Mouse (Mus musculus): ENCODE results near the gene Gm21440. TPM values are rescaled to one million over a fixed set of nuclear protein-coding genes. Genes with fewer than 3 reads are reported as not detected.
"Not testable (repeated sequence)": the region's sequence is repeated elsewhere in the genome, so short reads cannot be mapped to it uniquely, and the experiment has no call there.

Gm21440 gene
- not detected in 2 replicates for polyA plus RNA-seq (2016; fragmentation: Nextera tagmentation; extraction: Ambion mirVana)

DNA sequence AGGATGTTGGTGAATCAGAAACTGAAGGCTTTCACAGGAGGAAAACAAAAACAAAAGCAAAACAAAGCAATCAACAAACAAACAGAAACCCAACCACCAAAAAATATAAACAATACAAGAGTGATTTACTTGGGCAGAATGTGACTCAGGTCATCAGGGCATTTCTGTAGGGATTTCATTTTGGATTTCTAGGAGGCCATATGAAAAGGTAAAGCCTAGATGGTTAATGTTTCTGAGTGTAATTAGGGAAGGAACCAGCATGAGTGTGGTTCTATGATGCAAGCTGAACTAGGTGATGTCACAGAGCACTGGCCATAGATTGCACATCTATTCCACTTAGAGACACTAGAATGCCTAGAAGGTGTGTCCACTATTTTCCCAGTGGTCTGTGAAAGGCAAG lies at the start of gene Gm21440, which contains the start of gene Gm21454:
Gm21440 (plus strand) TSS at position 301 of the 400 bp plus-strand sequence.
Gm21454 (plus strand) TSS at position 352 of the 400 bp plus-strand sequence.
- H3K4me1 ChIP-seq; H3K27ac ChIP-seq (replicated peaks): not testable (repeated sequence)

DNA sequence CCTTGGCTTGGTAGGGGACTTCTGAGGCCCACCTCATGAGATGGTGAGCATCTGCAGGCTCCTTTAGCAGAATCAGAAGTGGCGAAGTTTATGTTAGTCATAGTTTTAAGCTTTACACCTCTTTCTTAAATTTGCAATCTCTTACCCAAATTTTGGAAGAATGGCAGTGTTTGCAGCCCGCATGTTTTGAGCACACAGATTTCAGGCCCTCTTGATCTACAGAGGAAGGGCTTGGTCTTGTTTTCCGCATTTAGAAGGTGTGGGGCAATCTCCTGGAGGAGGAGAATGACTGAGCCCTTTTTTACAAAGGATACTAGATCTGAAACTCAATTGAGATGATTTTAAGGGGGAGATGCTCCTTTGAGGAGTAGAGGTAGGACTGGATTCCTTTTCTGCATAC lies 28.4 kb upstream of the Gm21440 start, which contains the start of gene Gm21828:
Gm21828 (minus strand) TSS at position 101 of the 400 bp plus-strand sequence.
- H3K27me3 ChIP-seq; H3K9me3 ChIP-seq; H3K4me1 ChIP-seq; ATAC-seq (ENCODE audit: low FRiP score, low read depth); H3K4me3 ChIP-seq; H3K9ac ChIP-seq (replicated peaks); H3K4me2 ChIP-seq (replicated peaks); H3K36me3 ChIP-seq; H3K27ac ChIP-seq (replicated peaks): not testable (repeated sequence)
- WGBS = no CpG with 5 or more reads among the region's 3 CpGs

More for the DNA sequence above, at the start of gene Gm21440, which contains the start of gene Gm21454:
- ATAC-seq (ENCODE audit: low FRiP score, low read depth); H3K27me3 ChIP-seq; H3K36me3 ChIP-seq; H3K4me2 ChIP-seq (replicated peaks); H3K4me3 ChIP-seq; H3K9ac ChIP-seq (replicated peaks); H3K9me3 ChIP-seq: not testable (repeated sequence)

Other genes with a start within 250 kb of the Gm21440 start
- not detected in 2 replicates for gene Gm20807, start 209.5 kb upstream of the Gm21440 start, polyA plus RNA-seq (2016; fragmentation: Nextera tagmentation; extraction: Ambion mirVana)
- not detected in 2 replicates for gene Gm21891, start 118.9 kb upstream of the Gm21440 start, polyA plus RNA-seq (2016; fragmentation: Nextera tagmentation; extraction: Ambion mirVana)
- not detected in 2 replicates for gene Gm21425, start 90.4 kb upstream of the Gm21440 start, polyA plus RNA-seq (2016; fragmentation: Nextera tagmentation; extraction: Ambion mirVana)
- not detected in 2 replicates for gene Gm21828, start 28.5 kb upstream of the Gm21440 start, polyA plus RNA-seq (2016; fragmentation: Nextera tagmentation; extraction: Ambion mirVana)
- gene Gm21454, start 51 bp downstream of the Gm21440 start, polyA plus RNA-seq (2016; fragmentation: Nextera tagmentation; extraction: Ambion mirVana) = not detected in 2 replicates
- not detected in 2 replicates for gene Gm21725, start 96.7 kb downstream of the Gm21440 start, polyA plus RNA-seq (2016; fragmentation: Nextera tagmentation; extraction: Ambion mirVana)
- not detected in 2 replicates for gene Gm21866, start 213.2 kb downstream of the Gm21440 start, polyA plus RNA-seq (2016; fragmentation: Nextera tagmentation; extraction: Ambion mirVana)
- not detected in 2 replicates for gene Gm20773, start 241.6 kb downstream of the Gm21440 start, polyA plus RNA-seq (2016; fragmentation: Nextera tagmentation; extraction: Ambion mirVana)

Data from midbrain, embryonic 12.5 days (tissue).